Mouse (Mus musculus) CD4-positive, CD25-positive, alpha-beta regulatory T cell, adult 2 months (primary cell): ENCODE measurements around the gene Tmem200b.

Experiments
- DNase-seq: peaks from one replicate; pipeline ENCODE4 v3.0.0-alpha.2; 2012; ENCODE audit warnings: low read depth, low spot score

The Tmem200b gene

DNA sequence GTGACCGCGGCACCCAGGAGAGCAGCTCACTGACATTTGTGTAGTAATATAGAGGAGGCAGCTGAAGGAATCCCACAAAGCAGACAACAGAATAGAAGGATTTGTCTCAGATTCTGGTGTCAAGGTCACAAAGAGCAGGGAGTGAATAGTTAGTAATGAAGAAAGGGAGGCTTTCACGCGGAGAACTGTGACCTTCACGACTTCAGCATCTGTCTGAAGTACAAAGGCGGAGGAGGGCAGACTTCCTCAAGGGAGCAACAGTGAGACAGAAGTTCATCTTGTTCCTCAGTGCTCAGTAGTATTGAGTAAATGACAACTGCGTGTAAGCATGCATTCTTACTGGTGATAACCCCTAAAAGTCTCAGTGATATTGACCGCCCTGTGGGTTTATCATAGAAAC lies 29.1 kb downstream of the Tmem200b start:
- no peak for DNase-seq

DNA sequence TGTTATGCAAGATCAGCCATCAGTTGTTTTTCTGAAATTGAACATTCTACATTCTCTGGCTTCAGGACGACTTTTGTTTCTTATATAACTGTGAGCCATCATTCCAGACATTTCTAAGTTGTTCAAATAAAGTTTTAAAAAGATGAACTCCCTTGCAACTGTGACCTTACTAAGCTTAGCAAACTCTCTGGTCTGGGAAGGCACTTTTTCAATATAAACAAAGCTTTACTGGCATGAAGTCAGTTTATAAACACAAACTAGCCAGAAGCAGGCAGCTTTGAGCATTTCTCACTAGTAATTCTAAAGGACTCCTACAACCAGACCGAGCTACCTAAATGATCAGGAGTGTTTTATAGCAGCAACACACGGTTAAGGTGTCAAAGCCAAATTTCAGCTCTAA lies 35.6 kb downstream of the Tmem200b start:
- DNase-seq, result no peak

DNA sequence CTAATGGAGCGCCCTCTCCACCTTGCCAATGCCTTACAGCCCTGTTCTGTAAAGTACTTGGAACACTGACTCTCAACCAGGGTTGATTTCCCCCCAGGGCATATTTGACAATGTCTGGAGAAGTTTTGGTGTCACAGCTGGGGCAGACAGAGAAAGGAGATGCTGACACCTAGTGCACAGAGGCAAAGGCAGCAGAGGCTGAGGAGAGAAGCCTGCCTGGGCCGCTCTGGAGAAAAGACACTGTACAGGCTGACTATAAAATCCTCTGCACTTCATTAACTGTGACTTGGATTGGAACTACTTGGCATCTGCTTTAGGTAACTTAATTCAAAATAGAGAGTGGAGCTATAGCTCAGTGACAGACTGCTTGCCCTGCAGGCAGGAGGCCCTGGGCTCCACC lies 47.3 kb downstream of the Tmem200b start:
- no peak for DNase-seq

DNA sequence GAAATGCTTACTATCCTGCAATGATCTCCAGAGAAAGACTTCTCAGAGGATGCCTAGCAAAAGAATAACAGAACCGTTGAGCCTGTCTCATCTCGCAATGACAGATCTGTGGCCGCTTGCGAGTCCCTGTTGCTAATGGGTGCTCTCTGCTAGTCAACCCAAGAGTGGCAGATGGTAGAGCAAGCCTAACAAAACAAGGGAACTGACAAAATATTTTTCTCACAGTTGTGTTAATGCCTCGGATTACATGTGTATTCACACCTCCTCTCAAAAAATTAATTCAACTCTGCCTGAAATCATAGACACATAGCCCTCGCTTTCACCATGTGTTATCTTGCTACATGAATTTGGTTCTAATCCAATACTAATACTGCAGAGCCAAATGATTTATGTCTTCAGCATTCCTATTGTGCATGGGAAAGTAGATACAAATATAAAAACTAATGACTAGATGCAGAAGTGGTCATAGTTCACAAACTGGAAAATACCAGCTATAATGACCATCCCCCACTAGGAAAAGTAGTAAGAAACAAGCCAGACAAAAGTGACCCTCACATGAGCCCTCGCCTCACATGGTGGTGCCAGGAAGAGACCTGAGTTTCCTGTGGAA lies 48.8 kb downstream of the Tmem200b start:
- DNase-seq, result no peak
